In the genomic region with DNA sequence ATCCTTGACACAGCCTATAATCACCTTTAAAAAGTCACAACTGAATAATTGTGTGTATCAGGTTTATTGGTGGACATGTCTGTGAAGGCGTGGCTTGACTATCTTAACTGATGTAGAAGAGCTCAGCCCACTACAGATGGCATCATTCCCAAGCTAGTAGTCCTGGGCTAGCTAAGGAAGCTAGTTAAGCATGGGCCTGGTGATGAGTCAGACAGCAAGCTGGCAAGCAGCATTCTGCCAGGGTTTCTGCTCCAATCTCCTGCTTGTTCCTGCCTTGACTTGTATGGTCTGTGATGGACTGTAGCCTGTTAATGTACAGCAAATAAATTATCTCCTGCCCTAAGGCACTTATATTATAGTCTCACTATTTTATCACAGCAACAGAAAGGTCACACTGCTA, we compare ENCODE assay signal across 19 mouse cellular contexts. TPM values are rescaled to one million over a fixed set of nuclear protein-coding genes. Genes with fewer than 3 reads are reported as not detected.
"Had no signal": no experiment of that assay in that cellular context is flagged by ENCODE, and none has a peak within 500 bp of the region (broad histone marks: within the 10 kb centered on the region; RNA-seq: fewer than 3 reads in every experiment).

No protein-coding gene starts in this region.

- ATAC-seq: liver, embryonic 12.5 days had no signal

- H3K9me3 ChIP-seq: kidney, embryonic 15.5 days; limb, embryonic 15.5 days; liver, embryonic 12.5 days; midbrain, embryonic 10.5 days; neural tube, embryonic 12.5 days; stomach, embryonic 15.5 days had no signal

- H3K27me3 ChIP-seq: kidney, embryonic 15.5 days; limb, embryonic 15.5 days; liver, embryonic 12.5 days; neural tube, embryonic 12.5 days; stomach, embryonic 15.5 days had no signal

- H3K4me3 ChIP-seq: kidney, embryonic 15.5 days; limb, embryonic 15.5 days; liver, embryonic 12.5 days; midbrain, embryonic 10.5 days; myocyte; neural tube, embryonic 12.5 days; stomach, embryonic 15.5 days had no signal

- H3K27ac ChIP-seq: kidney, embryonic 15.5 days; limb, embryonic 15.5 days; liver, embryonic 12.5 days; midbrain, embryonic 10.5 days; neural tube, embryonic 12.5 days; stomach, embryonic 15.5 days had no signal

- H3K4me1 ChIP-seq: kidney, embryonic 15.5 days; limb, embryonic 15.5 days; liver, embryonic 12.5 days; midbrain, embryonic 10.5 days; neural tube, embryonic 12.5 days; stomach, embryonic 15.5 days had no signal

- H3K9ac ChIP-seq: kidney, embryonic 15.5 days; limb, embryonic 15.5 days; liver, embryonic 12.5 days; lung, embryonic 14.5 days; neural tube, embryonic 12.5 days; stomach, embryonic 15.5 days had no signal

- DNase-seq: kidney, adult 2 months; kidney, postnatal 25 days; lung, embryonic 14.5 days; lung, postnatal 10 days; lung, postnatal 4 days; midbrain, embryonic 14.5 days; thymus, postnatal 36 days had no signal

- H3K4me2 ChIP-seq: kidney, embryonic 15.5 days; limb, embryonic 15.5 days; liver, embryonic 12.5 days; lung, embryonic 14.5 days; neural tube, embryonic 12.5 days; stomach, embryonic 15.5 days had no signal

RNA-seq across cellular contexts. Expression of a gene that starts 30.6 kb away (rescaled TPM):
- polyA plus RNA-seq: kidney, adult 2 months; kidney, embryonic 15.5 days; limb, embryonic 11.5 days; limb, embryonic 15.5 days; liver, embryonic 12.5 days; liver, embryonic 16.5 days; lung, embryonic 14.5 days; midbrain, embryonic 10.5 days; midbrain, embryonic 14.5 days; myocyte; neural tube, embryonic 12.5 days; spleen, adult 2 months; stomach, embryonic 15.5 days; testis, adult 2 months; thymus, postnatal 0 days had no signal
